Mouse (Mus musculus): ENCODE results near the gene Siva1. TPM values are rescaled to one million over a fixed set of nuclear protein-coding genes. Genes with fewer than 3 reads are reported as not detected.

Siva1 gene
- polyA plus RNA-seq, 1 experiment, result 164 TPM

DNA sequence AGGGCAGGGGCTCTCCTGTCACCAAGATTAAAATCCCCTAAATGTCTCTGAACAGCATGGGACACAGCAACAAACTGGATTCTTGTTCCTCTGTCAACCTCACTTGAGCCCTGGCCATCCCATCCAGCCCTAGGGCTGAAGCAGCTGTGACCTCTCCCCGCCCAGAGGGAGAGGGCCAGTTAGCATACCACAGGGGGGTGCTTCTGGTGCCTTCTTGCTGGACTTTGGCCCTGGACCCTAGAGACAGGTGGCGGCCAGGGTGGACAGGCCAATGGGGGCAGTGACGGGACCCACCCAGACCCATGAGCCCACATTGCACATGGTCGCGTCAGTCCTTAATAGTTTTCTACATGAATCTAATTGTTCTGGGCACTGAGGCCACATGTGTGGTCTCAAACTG lies 9.6 kb downstream of the Siva1 start:
- TF ChIP-seq FOSL1 (IDR thresholded peaks at IDR 0.05; ENCODE audit: insufficient read depth, low read length, poor library complexity, severe bottlenecking), result no peak
- no peak for TF ChIP-seq CTCF (IDR thresholded peaks at IDR 0.05; ENCODE audit: control insufficient read depth, insufficient read depth, insufficient read length)
- no peak for TF ChIP-seq MYOD1 (IDR thresholded peaks at IDR 0.05; ENCODE audit: control insufficient read depth, insufficient read length, low read depth)
- TF ChIP-seq MYOG (IDR thresholded peaks at IDR 0.05; ENCODE audit: control insufficient read depth, extremely low read depth, insufficient read length), result no peak
- TF ChIP-seq USF1 (IDR thresholded peaks at IDR 0.05; ENCODE audit: low read depth), result no peak
- no peak for TF ChIP-seq MAX (IDR thresholded peaks at IDR 0.05)
- no peak for TF ChIP-seq CEBPB (IDR thresholded peaks at IDR 0.05; ENCODE audit: low read depth)
- Histone ChIP-seq H3K36me3 (ENCODE audit: control insufficient read depth, insufficient read depth) (peaks cover 65% of the 10 kb centered on the region), H3K4me3 (ENCODE audit: insufficient read depth, poor library complexity, severe bottlenecking) (no peak overlapping the region)

GRCm38 (mm10) chr12:112658619-112659018 lies 14.1 kb downstream of the Siva1 start:
- H3ac ChIP-seq (ENCODE audit: control insufficient read depth, insufficient read length, low read depth), result no peak overlapping the region
- H3K36me3 ChIP-seq (ENCODE audit: control insufficient read depth, insufficient read depth), result peaks cover 74% of the 10 kb centered on the region
- no peak for TF ChIP-seq MAX (IDR thresholded peaks at IDR 0.05)
- no peak for TF ChIP-seq MYOD1 (IDR thresholded peaks at IDR 0.05; ENCODE audit: control insufficient read depth, insufficient read length, low read depth)
- no peak for TF ChIP-seq CEBPB (IDR thresholded peaks at IDR 0.05; ENCODE audit: low read depth)
- TF ChIP-seq CTCF (IDR thresholded peaks at IDR 0.05; ENCODE audit: control insufficient read depth, insufficient read depth, insufficient read length), result no peak
- no peak for TF ChIP-seq USF1 (IDR thresholded peaks at IDR 0.05; ENCODE audit: low read depth)
- TF ChIP-seq MYOG (IDR thresholded peaks at IDR 0.05; ENCODE audit: control insufficient read depth, extremely low read depth, insufficient read length), result no peak
- TF ChIP-seq FOSL1 (IDR thresholded peaks at IDR 0.05; ENCODE audit: insufficient read depth, low read length, poor library complexity, severe bottlenecking), result no peak
- peaks cover 22% of the 10 kb centered on the region for H3K79me2 ChIP-seq (ENCODE audit: control insufficient read depth, insufficient read depth)
- H3K79me3 ChIP-seq (ENCODE audit: low read depth), result no peaks in the 10 kb centered on the region
- H3K27me3 ChIP-seq (ENCODE audit: control insufficient read depth, insufficient read depth, insufficient read length), result no peaks in the 10 kb centered on the region
- no peak overlapping the region for H3K4me3 ChIP-seq (ENCODE audit: insufficient read depth, poor library complexity, severe bottlenecking)

More for the DNA sequence above, 9.6 kb downstream of the Siva1 start:
- Histone ChIP-seq H3K27me3 (ENCODE audit: control insufficient read depth, insufficient read depth, insufficient read length) (no peaks in the 10 kb centered on the region), H3ac (ENCODE audit: control insufficient read depth, insufficient read length, low read depth) (no peak overlapping the region), H3K79me2 (ENCODE audit: control insufficient read depth, insufficient read depth) (peaks cover 13% of the 10 kb centered on the region), H3K79me3 (ENCODE audit: low read depth) (peaks cover 5% of the 10 kb centered on the region)

DNA sequence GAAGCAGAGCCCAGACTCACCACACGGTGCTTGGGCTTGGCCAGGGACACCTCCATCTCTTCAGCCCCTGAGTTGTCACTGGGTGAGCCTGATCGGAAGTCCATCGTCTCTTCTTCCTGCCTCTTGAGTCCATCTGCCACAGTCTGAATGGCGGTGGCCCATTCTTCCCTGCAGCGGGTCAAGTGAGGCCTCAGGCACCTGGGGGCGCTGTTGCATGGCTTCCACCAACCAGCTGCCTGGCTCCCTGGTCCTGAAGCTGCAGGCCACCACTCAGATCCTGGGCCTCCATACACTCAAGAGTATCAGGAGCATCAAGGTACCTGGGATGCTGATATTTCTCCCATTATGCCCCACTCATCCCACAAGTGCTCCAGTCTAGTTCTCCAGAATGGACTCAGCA lies 14.6 kb downstream of the Siva1 start:
- TF ChIP-seq CTCF (IDR thresholded peaks at IDR 0.05; ENCODE audit: control insufficient read depth, insufficient read depth, insufficient read length) (peak; percentile 40), USF1 (IDR thresholded peaks at IDR 0.05; ENCODE audit: low read depth) (no peak), MAX (IDR thresholded peaks at IDR 0.05) (no peak)
- H3K27me3 ChIP-seq (ENCODE audit: control insufficient read depth, insufficient read depth, insufficient read length), result no peaks in the 10 kb centered on the region
- H3K79me3 ChIP-seq (ENCODE audit: low read depth), result no peaks in the 10 kb centered on the region
- peaks cover 74% of the 10 kb centered on the region for H3K36me3 ChIP-seq (ENCODE audit: control insufficient read depth, insufficient read depth)
- H3K79me2 ChIP-seq (ENCODE audit: control insufficient read depth, insufficient read depth), result peaks cover 27% of the 10 kb centered on the region
- H3ac ChIP-seq (ENCODE audit: control insufficient read depth, insufficient read length, low read depth), result no peak overlapping the region
- H3K4me3 ChIP-seq (ENCODE audit: insufficient read depth, poor library complexity, severe bottlenecking), result no peak overlapping the region

DNA sequence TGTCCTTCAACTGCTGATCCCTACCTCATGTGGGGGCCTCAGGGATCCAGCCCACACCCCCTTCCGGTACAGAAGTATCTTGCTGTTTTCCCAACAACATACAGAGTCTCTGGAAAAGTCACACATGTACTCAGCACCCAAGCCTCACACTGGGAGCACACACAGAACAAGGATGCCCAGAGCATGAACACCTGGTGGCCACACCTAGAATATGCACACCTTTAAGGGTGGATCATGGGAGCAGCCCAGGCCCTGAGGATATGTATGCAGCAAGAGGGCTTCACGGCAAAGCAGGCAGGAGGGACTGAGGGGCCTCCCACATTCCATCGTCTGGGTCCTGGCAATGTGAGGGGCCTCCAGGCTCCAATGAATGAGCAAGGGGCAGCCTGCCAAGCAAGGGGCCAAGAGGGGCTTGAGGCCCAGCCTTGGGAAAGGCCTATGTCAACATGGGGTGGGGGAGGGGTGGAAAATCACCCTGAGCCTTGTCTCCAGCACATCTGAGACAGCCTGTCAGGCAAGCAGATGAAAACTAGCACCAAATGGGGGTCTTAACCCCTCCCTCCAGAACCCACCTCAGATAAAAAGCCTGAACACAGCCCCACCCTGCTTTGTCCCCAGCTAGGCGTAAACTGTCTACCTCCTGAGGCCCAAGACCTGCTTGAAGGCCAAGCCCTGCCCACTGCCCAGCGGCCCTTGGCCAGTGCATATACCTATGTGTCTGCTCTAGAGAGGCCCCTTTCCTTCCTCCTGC lies 16.3 kb downstream of the Siva1 start:
- peaks cover 86% of the 10 kb centered on the region for H3K36me3 ChIP-seq (ENCODE audit: control insufficient read depth, insufficient read depth)
- H3ac ChIP-seq (ENCODE audit: control insufficient read depth, insufficient read length, low read depth), result no peak overlapping the region
- no peaks in the 10 kb centered on the region for H3K27me3 ChIP-seq (ENCODE audit: control insufficient read depth, insufficient read depth, insufficient read length)
- peaks cover 44% of the 10 kb centered on the region for H3K79me2 ChIP-seq (ENCODE audit: control insufficient read depth, insufficient read depth)
- TF ChIP-seq CTCF (IDR thresholded peaks at IDR 0.05; ENCODE audit: control insufficient read depth, insufficient read depth, insufficient read length) (no peak), USF1 (IDR thresholded peaks at IDR 0.05; ENCODE audit: low read depth) (no peak), FOSL1 (IDR thresholded peaks at IDR 0.05; ENCODE audit: insufficient read depth, low read length, poor library complexity, severe bottlenecking) (no peak), MYOD1 (IDR thresholded peaks at IDR 0.05; ENCODE audit: control insufficient read depth, insufficient read length, low read depth) (no peak), MYOG (IDR thresholded peaks at IDR 0.05; ENCODE audit: control insufficient read depth, extremely low read depth, insufficient read length) (no peak), CEBPB (IDR thresholded peaks at IDR 0.05; ENCODE audit: low read depth) (no peak), MAX (IDR thresholded peaks at IDR 0.05) (no peak)
- no peak overlapping the region for H3K4me3 ChIP-seq (ENCODE audit: insufficient read depth, poor library complexity, severe bottlenecking)
- H3K79me3 ChIP-seq (ENCODE audit: low read depth), result peaks cover 10% of the 10 kb centered on the region

DNA sequence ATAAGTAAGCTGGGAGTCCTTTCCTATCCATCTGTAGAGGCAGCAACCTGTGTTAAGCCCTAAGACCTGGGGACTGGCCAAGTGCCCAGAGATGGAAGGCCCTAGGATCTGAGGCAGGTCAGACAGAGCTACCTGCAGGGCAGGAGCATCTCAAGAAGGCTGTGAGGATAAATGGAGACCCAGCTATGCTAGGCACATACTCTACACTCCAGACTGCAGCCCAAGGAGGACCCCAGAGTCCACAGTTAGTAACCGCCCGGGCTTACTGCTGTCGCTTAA lies 16.8 kb downstream of the Siva1 start:
- no peak overlapping the region for H3ac ChIP-seq (ENCODE audit: control insufficient read depth, insufficient read length, low read depth)
- H3K36me3 ChIP-seq (ENCODE audit: control insufficient read depth, insufficient read depth), result peaks cover 85% of the 10 kb centered on the region
- TF ChIP-seq MYOG (IDR thresholded peaks at IDR 0.05; ENCODE audit: control insufficient read depth, extremely low read depth, insufficient read length) (no peak), USF1 (IDR thresholded peaks at IDR 0.05; ENCODE audit: low read depth) (no peak), CTCF (IDR thresholded peaks at IDR 0.05; ENCODE audit: control insufficient read depth, insufficient read depth, insufficient read length) (no peak), FOSL1 (IDR thresholded peaks at IDR 0.05; ENCODE audit: insufficient read depth, low read length, poor library complexity, severe bottlenecking) (no peak), MYOD1 (IDR thresholded peaks at IDR 0.05; ENCODE audit: control insufficient read depth, insufficient read length, low read depth) (no peak), MAX (IDR thresholded peaks at IDR 0.05) (no peak), CEBPB (IDR thresholded peaks at IDR 0.05; ENCODE audit: low read depth) (no peak)
- no peaks in the 10 kb centered on the region for H3K27me3 ChIP-seq (ENCODE audit: control insufficient read depth, insufficient read depth, insufficient read length)
- peaks cover 15% of the 10 kb centered on the region for H3K79me3 ChIP-seq (ENCODE audit: low read depth)
- peaks cover 49% of the 10 kb centered on the region for H3K79me2 ChIP-seq (ENCODE audit: control insufficient read depth, insufficient read depth)
- H3K4me3 ChIP-seq (ENCODE audit: insufficient read depth, poor library complexity, severe bottlenecking), result no peak overlapping the region

DNA sequence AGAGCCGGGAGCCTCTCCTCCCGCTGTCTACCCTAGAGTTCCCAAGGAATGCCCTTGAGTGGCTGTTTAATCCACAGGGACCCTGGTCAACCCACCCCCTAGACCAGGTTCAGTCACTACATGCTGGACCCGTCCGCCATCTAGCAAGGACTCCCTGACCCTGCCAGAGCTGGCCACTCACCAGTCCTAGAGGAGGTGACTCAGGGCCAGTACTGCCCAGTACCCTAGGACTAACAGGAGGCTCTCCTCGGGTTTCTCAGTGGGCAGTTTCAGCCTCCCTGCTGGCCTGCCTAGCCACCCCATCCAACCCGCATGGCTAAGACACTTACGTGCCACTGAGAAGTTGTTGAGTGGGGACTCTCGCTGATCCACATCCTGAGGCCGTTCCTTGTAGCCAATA lies 17.4 kb downstream of the Siva1 start:
- no peak overlapping the region for H3ac ChIP-seq (ENCODE audit: control insufficient read depth, insufficient read length, low read depth)
- H3K27me3 ChIP-seq (ENCODE audit: control insufficient read depth, insufficient read depth, insufficient read length), result no peaks in the 10 kb centered on the region
- peaks cover 82% of the 10 kb centered on the region for H3K36me3 ChIP-seq (ENCODE audit: control insufficient read depth, insufficient read depth)
- TF ChIP-seq MYOG (IDR thresholded peaks at IDR 0.05; ENCODE audit: control insufficient read depth, extremely low read depth, insufficient read length), result no peak
- no peak for TF ChIP-seq USF1 (IDR thresholded peaks at IDR 0.05; ENCODE audit: low read depth)
- TF ChIP-seq CTCF (IDR thresholded peaks at IDR 0.05; ENCODE audit: control insufficient read depth, insufficient read depth, insufficient read length), result no peak
- TF ChIP-seq MYOD1 (IDR thresholded peaks at IDR 0.05; ENCODE audit: control insufficient read depth, insufficient read length, low read depth), result no peak
- no peak for TF ChIP-seq FOSL1 (IDR thresholded peaks at IDR 0.05; ENCODE audit: insufficient read depth, low read length, poor library complexity, severe bottlenecking)
- TF ChIP-seq CEBPB (IDR thresholded peaks at IDR 0.05; ENCODE audit: low read depth), result no peak
- TF ChIP-seq MAX (IDR thresholded peaks at IDR 0.05), result no peak
- H3K4me3 ChIP-seq (ENCODE audit: insufficient read depth, poor library complexity, severe bottlenecking), result no peak overlapping the region
- peaks cover 18% of the 10 kb centered on the region for H3K79me3 ChIP-seq (ENCODE audit: low read depth)
- H3K79me2 ChIP-seq (ENCODE audit: control insufficient read depth, insufficient read depth), result peaks cover 55% of the 10 kb centered on the region
